Mouse (Mus musculus): ENCODE measurements around the gene Laptm4a.
"Not testable (repeated sequence)": the region's sequence is repeated elsewhere in the genome, so short reads cannot be mapped to it uniquely, and the experiment has no call there.

Gene Laptm4a

DNA sequence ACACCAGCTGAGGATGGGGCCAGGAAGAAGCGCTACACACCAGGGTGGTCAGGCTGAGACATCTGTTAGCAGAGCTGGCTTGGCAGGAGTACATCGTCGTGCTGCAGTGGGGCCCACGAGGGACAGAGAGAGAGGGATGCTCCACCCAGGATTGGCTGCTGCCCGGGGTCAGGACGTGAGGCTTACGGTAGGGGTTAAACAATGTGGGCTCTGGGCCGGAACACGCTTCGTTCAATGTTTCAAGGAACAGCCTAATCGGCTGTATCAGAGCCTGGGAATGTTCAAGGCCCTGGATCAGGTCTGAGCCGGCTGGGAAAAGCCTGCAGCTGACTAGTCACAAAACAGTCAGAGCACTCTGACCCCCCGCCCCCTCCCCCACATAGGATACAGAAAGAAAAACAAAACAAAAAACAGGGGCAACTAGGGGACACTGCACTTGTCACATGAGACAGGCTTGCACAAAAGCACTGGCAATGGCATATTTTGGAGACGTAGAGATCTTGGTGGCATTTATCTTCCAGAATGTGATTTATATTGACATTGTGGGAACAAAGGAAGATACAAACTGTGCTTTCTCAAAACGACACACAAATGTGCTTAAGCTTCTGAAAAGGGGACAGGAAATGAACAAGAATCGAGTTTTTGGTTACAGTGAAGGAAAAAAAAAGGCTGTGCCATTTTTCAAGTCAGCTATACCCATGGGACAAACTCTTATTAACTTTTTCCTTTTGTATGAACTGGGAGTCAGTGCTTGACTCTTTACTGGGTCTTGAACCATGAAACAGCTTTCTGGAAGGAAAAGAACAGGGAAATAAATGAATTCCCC, 8.4 kb upstream of the Laptm4a start:
- peak; percentile 57 for DNase-seq

DNA sequence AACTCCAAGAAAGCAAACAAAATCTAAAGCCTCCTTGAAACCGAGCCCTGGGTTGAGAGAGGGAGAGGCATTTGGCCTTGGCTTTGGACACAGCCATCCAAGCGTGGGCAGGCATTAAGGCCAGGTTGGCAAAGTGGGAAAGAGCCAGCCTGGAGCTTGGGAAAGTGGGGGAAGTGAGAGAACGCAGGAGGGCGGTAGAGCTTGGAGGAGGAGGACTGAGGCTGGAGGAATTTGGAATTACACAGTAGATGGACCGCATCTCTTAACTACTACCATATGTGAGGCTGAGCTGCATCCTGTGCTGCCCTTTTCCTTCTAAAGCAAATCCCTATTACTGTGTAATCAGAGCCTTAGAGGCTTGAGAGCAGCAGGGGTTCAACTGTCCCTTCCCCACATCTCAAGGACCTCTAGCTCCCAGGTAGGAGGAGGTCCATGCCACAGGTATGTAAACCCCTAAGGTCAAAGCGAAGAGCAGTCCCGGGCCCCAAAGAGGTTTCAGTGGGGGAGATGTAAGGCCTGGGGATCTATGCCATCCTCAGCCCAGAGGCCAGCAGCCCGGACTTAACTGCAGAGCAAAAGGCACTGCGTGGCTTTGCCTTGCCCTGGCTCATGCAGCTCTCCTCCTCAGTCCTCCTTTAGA, 7.6 kb upstream of the Laptm4a start:
- no peak for DNase-seq

DNA sequence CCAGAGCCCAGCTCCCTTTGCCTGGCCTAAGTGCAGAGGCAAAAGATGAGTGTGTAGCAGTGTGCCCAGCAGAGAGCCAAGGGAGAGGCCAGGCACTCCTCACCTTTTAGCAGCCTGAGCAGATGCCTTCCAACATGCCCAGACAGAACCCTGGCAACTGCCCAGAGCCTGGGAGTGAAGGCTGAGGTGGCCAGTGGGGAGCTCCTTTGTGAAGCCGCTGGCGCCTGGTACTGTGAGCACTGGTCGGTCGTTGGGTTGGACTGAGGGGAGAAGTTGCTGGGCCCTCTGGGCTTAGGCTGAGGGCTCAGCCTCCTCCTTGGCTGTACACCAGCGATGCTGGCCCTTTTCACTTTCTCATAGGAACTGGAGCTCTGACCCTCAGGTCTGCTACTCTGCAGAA, 5.1 kb upstream of the Laptm4a start:
- no peak for DNase-seq

DNA sequence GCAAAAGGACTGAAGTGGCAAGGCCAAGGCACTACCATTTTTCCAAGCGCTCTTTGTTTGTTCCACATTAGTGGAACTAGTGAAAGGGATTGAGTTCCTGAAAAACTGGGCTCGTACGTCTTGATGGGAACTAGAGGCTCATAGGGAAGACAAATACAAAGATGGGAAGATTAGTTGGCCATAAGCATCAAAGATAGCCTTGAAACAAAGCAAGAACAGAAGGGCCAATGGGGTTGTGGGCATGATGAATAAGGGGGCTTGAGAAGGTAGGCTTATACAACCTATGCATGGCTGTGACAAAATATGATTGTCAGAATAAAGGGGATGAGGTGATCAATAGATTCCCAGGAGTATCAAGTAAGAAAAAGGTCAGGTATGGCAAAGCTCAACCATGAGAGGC, 2.2 kb upstream of the Laptm4a start:
- DNase-seq: no peak

DNA sequence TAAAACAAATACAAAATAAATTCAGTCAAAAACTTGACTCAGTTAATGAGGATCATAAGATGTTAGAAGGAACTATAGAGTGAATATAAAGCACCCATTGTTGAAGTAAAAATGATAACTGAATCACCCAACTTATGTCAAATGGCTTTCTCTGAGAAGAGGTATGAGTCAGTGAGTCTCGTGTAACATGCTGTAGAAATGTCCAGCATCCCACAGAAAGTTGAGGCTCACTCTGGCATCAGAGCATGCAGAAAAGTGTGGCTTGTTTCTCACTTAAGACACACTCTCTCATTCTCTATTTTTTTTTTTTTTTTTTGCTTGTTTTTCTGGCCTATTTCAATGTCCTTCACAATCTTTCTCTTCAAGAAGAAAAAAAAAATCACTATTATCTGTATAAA, 469 bp upstream of the Laptm4a start:
- no peak for DNase-seq

DNA sequence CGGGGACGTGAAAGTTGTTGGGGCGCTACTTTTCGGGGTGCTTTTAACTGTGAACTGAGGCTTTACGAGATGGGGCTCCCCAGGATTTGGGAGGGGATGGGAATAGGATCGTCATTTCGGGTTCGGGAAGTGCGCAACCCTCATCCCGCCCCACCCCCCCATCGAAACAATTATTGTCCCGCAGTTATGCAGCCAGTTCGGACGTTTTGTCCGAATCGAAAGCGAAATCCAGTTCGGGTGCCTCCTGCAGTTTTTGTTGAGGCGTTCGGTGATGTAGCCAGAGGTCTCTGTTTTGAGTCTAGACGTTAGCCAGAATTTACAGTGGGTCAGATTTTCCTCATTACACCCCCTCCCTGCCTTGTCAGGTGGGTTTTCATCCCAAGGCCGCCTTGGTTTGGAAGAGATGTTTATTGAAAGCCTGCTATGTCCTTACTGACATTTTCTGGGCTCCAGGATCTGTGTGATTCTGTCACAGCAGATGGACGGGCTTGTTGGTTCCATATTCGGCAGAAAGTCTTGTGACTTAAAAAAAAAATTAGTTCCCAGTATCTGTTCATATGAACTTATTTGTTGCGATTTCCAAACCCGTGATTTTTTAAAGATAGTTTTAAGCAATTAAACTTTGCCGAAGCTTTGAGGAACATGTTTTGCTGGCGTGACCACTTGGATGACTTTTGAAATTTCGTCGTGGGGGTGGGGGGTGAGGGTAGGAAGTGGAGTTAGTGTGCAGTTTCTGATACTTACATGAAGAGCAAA, 1.1 kb downstream of the Laptm4a start:
- no peak for DNase-seq

DNA sequence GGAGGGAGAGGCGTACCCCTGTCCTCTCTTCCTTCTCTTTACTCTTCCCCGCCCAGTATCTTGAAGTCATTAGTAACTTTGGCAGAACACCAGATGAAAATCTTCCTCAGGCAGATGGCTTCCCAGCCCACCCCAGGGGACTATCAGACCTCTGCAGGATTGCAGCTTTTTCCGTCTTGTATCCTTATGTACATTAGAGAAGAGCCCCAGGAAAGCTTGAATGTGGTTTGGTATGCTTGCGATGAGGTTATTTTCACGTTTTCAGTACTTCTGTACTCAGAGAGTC, 1.6 kb downstream of the Laptm4a start:
- no peak for DNase-seq

DNA sequence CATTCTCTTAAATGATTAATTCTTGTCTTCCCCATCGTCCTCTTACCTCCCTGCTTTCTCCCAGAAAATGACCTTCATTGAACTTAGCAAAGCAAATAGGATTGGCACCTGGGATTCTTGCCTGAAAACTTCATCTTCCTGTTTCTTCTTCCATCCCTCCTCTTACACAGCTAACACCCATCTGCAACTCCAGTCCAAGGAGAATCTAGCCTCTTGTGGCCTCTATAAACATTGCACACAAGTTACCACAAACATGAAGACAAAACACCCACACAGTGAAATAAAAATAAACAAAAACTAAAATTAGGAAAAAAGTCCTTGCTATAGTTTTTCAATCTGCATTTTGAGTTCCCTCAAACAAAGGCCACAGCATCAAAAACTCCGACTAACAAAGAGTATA, 2.1 kb downstream of the Laptm4a start:
- DNase-seq: no peak

DNA sequence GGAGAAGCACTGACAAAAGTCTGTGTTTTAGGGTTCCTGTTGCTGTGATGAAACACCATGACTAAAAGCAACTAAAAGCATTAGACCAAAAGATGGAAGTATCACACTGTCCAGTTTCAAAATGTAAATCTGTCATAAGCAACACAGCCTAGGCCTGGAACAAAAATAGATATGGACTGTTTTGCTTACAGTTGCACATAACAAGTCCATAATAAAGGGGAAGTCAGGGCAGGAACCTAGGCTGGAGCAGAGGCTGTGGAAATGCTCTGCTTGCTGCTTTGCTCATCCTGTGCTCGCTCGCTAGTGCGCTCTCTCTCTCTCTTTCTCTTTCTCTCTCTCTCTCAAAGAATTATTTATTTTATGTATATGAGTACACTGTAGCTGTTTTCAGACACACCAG, 6.2 kb downstream of the Laptm4a start:
- DNase-seq: no peak

DNA sequence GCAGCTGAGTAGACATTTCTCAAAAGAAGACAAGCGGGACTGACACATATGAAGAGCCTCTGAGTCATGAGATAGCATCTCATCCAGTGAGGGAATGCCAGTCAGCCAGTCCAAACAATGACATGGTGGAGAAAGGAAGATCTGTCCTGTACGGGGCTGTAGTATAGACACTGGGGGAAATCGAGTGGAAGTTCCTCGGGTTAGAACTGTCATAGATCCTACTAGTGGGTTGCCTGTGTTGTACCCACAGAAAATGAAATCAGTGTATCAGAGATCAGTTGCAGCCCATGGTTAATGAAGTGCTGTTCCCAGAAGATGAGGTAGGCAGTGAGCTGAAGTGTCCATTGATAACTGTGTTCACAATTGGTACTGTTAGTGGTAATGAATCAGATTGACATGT, 7.3 kb downstream of the Laptm4a start:
- DNase-seq: no peak

DNA sequence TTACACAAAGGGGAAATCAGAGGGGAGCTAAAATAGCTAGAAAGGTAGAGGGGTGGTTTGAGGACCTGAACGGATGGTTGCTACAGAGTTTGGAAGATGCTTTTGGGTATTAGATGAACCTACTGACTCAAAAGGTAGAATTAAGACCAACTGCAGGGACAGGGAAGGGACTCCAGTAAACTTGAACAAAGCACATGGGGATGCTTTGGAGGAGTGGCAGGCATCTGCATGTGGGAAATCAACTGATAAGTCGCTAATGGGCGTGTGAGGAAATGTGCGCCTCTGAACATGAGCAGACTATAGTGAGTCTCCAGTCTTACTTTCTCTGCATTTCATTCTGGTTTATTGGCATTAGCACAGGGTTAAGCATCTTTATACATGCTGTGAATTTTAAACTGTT, 9.6 kb downstream of the Laptm4a start:
- DNase-seq: no peak

DNA sequence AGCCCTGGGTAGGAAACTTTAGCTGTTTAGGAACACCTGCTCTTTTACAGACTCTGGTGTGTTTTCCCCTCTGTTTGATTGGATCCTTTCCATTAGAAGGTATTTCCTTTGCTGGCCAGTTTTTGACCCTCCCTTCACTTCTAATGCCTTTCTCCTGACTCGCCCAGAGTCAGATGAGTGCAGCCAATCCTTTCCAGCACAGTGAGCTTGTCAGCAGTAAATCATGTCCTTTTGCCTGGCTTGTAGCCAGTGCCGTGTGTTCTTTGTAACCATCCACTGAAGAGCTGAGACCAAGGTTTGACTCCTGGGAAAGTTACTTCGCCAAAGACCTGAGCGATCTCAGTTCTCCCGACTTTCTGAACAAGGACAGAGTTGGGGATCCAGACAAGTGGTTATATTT, 13.9 kb downstream of the Laptm4a start:
- DNase-seq: peak; percentile 80

DNA sequence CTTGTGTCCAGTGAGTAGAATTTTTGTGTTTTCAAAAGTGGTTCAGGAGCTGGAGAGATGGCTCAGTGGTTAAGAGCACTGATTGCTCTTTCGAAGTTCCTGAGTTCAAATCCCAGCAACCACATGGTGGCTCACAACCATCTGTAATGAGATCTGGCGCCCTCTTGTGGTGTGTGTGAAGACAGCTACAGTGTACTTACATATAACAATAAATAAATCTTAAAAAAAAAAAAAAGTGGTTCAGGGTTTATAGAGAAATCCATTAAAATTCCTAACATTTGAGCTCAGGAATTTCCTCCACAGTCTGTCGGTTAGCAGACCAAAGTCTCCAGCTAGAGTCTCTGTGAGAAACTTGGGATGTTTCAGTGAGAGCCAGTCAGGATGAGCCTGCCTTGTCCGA, 14.7 kb downstream of the Laptm4a start:
- not testable (repeated sequence) for DNase-seq

DNA sequence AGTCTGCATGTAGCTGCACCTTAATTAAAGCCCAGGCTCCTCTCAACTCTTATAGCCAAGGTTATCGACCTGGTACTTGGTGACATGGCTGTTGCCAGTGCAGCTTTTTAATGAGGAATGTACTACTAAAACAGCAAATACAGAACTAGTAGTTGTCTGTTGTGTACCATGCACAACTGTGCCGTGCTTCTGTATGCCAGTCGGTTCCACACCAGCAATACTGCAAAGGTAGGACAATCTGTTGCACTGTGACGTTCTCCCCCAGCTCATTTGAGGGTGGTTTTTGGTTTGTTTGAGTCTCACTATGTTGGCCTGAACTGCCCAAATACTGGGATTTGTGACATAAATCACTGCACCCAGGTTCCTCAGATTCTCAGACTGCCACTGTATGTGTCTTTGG, 18.0 kb downstream of the Laptm4a start:
- DNase-seq: no peak

DNA sequence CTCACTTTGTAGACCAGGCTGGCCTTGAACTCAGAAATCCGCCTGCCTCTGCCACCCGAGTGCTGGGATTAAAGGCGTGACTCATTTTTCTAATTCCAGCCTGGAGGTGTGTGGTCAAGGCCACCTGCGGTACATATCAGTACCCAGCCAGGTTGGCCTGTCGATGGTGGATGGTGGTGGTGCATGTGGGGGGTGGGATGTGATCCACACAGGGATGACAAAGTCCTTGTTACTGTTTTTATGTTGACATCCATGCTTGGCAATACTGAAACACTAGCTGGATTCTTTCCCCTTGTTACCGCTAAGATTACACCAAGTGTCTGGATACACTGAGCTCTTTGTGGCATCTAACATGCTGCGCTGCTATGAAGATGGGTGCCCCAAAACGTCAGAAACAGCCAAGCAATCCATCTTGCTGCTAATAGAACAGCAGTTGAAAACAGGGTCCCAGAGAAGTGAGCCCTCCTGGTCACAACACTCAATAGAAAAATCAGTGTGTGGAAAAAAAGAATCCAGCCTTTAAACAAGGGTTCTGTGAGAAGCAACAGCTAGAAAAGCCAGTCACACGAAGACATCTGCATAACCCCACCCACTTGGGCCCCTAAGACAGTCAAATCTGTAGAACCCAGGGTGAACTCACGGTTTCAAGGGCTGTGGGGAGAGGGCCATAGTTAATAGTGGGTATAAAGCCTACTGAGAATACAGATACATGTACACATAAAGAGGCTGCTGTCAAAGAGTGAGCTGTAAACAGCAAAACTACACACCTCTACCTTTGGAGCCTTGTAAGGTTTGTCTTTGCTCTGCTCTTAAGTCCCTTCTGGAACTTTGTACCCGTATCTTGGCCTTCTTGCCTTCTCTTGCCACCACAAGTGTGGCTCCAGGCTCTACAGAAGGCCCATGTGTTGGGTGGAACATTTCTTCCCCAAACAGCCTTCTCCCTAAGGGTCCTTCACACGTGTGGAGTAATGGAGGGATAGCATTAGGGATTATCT, 18.8 kb downstream of the Laptm4a start:
- DNase-seq: no peak

DNA sequence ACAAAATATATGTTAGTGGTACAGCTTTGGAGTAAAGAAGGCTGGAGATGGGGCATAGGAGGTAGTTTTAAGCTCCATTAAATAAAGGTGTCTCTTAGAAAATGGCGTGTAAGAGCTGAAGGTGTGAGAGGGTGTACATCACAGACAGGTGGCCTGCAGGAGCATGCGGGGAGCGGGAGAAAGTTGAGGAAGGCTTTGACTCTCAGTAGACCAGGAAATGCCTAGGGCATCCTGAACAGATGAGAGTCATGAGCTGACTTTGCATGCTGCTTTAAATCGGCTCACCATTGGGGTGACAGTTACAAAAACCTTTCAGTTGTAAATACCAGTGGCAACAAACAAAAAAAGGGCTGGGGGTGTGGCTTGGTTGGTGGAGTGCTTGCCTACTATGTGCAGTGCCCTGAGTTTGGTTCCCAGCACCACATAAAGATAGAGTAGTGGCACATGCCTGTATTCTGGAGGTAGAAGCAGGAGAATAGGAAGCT, 19.7 kb downstream of the Laptm4a start:
- DNase-seq: no peak

DNA sequence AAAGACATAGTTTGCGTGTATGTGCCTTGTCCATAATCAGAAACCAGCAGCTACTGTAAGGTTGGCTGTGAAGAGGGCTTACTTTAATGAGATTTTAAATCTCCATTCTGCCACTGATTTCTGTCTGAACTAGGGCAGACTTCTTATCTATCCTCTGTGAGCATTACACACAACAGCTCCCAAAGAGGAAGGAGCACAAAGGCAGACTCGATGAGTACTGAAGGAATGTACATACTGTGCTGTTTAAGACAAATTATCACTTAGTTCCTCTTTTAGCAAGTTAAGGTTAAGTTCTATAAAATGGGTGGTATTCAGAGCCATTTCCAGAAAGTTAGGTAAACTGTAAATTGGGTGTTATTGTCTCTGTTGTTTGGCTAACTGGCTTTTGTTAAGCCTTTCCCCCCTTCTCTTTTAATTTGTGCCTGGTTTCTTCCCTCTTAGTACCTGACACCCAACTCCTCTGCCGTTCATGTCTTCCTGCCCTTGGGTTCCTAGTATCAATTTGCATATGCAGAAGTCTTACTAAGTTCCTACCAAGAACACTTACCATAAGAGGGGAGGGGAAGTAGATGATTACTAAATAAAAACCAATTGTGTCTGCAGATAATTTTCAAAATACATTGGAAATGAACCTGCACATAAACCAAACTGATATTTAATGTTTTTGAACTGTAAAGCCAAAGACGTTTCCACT, 20.4 kb downstream of the Laptm4a start:
- DNase-seq: no peak

DNA sequence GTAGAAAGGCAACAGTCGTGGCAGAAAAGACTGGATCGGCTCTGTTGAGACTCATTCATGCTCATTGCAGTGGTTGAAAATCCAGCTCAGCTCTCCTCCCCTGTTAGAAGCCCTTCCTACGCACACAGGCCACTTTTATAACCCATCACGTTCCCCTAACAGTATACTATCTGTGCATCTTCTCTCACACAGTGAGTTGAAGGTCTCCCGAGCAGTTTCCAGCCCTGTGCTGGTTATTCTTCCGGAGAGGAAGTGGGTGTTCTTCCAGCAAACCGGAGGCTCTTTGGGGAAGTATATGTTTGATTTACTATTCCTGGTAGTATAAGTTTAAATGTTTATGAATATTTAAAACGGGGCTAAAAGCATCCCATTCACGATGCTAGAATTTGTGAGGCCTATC, 25.7 kb downstream of the Laptm4a start:
- no peak for DNase-seq

DNA sequence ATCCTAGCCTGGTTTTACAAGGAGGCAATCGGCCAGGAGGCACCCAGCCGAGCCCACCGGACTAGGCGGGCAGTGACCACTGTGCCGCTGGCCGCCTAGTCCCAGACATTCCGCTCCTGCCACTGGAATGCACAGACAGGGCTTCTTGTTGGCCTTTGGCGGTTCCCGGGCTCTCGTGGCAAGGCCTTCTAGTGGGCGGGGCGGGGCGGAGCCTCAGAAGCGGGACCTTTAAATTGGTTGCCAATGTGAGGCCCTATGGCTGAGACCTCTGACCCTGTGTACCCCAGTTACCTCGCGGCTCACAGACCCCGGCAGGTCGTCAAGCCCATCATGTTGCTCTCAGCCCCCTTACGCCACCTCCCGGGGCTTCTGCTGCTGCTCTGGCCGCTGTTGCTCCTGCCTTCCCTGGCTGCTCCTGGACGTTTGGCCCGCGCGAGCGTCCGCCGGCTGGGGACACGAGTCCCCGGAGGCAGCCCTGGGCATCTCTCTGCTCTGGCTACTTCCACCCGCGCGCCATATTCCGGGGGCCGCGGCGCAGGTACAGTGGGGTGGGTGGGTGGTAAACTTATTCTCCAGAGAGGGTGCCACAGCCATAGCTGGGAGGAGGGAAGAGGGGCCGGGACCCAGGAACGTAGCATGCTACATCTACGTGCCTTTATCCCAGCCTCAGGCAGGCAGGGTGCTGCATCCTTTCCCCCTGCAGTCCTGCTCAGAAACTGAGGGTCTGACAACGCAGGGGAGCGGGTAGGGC, 26.4 kb downstream of the Laptm4a start, which contains the start of gene Matn3:
Gene Matn3 (plus strand): TSS at position 216 of the 751 bp plus-strand sequence.
- peak; percentile 86 for DNase-seq

DNA sequence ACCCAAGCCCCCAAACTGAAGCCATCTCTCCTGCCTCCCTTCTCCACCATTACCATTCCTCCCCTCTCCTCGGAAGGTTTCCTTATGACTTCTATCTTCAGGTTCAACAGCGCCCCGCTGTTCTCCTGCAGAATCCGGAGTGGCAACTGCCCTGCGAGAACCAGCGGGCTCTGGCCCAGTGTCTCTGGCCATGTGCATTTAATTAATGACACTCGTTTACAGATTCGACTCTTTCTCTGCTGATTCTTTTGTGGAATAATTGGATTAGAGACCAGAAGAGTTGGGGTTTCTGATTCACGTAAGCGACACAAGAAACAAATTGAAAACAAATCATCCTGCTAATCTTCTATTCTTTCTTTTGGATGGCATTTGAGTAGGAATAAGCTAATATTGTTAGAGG, 31.7 kb downstream of the Laptm4a start:
- no peak for DNase-seq

DNA sequence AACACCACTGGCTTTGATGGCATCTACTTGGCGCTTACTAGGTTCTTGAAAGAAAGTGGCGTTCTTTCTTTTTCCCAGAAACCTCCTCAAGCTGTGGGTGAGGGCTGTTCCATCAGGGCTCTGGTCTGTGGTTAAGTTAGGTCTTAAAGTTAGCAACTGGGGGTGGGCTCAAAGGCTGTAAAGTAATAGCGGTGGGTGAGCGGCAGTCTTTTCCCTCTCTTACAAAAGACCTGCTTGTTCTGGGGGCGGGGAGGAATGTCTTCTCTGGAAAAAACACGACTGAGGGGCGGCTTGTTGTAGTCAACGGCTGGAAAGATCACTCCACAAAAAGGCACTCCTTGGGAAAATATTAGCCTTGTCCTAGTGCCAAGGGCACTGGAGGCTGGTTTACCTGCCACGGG, 32.7 kb downstream of the Laptm4a start:
- no peak for DNase-seq

Measured in kidney, adult 18-20 months (tissue).